Mouse (Mus musculus): ENCODE results near the gene Dnah12.

GRCm38 (mm10) chr14:26805500-26805899, 112.4 kb downstream of the Dnah12 start:
- TF ChIP-seq CTCF (IDR thresholded peaks at IDR 0.05), result no peak
- no peak for TF ChIP-seq POLR2A (IDR thresholded peaks at IDR 0.05; ENCODE audit: insufficient read depth, low read depth, low read length)
- TF ChIP-seq EP300 (IDR thresholded peaks at IDR 0.05; ENCODE audit: insufficient read depth, low read depth, low read length), result no peak
